Mouse (Mus musculus): ENCODE results near the gene Tshz3.
A peak's percentile ranks its signal among the peaks of the same experiment; 100 is the strongest.

Tshz3 gene

DNA sequence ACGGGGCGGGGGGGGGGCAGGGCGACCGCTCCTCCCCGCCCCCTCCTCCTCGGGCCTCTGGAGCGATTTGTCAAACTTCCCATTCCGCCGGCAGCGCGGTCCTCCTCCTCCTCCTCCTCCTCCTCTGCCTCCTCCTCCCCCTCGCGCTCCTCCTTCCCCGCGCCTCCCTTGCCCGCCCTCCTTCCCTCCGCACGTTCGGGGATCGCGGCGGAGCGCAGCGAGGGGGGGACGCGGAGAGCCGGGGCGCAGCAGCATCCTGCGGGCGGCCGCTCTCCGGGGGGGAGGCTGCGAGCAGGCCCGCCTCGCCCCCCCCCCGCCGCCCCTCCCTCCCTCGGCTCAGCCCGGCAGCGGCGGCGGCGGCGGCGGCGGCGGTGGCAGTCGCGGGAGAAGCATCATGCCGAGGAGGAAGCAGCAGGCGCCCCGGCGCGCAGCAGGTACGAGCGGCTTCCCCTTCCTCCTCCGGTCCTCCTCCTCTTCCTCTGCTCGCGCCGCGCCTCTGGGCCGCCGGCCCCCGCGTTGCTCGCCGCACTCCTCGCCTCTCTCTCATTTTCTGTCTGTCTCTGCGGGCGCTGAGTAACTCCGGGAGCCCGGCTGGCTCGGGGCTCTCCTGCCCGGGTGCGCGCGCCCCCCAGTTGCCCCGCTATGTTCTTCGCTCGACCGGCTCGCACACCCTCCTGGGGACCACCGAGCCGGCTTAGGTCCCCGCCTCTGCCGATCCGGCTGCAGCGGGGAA lies at the start of gene Tshz3:
Gene Tshz3, plus strand, starts transcription at position 263 of the 733 bp plus-strand sequence.
- peak; percentile 72 for DNase-seq (ENCODE audit: extremely low spot score, low spot score)

DNA sequence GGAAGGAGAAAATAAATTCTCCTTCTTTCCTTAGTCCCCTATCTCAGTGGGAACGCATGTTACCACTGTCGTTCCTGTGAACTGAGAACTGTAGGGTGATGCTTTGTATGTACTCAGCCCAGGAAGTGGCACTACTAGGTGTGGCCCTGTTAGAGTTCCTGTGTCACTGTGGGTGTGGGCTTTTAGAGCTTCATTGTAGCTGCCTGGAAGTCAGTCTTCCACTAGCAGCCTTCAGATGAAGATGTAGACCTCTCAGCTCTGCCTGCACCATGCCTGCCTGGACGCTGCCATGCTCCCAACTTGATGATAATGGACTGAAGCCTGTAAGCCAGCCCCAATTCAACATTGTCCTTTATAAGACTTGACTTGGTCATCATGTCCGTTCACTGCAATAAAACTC lies 42.0 kb upstream of the Tshz3 start:
- no peak for DNase-seq (ENCODE audit: extremely low spot score, low spot score)

DNA sequence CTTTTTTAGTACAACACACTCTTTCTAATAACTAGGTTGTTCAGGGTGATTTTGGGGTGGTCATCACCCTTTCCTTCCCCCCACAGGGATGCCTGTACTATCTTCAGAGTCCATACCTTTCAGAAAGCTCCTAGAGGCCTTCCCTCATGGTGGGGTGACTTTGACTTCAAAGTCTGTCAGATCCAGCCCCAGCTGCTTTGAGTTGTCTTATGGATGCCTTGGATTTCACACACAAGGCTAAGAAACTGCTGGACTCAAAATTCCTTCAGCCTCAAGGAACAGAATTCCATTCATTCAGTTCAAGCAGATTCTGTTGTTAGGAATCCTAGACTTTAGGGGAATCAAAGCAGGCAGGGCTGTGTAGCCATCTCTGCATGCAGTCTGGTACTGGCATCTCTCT lies 41.5 kb upstream of the Tshz3 start:
- DNase-seq (ENCODE audit: extremely low spot score, low spot score), result no peak

DNA sequence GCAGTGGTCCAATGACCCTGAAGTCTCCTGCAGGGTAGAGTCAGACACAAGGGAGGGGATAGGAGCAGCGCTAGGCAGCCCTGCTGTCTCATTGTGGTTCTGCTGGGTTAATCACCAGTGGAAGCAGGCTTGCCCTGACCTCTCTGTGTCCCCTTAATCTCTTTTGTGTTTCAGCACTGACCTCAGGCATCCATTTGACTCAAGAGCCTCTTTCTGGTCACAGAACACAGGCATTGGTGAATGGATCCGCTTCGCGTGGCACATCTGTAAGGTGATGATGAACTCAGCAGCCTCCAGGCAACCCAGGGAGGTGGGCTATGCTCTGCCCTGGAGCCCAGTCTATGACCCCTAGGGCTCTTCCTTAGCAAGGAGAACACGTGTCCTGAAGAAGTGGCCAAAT lies 39.6 kb upstream of the Tshz3 start:
- DNase-seq (ENCODE audit: extremely low spot score, low spot score), result peak; percentile 52

DNA sequence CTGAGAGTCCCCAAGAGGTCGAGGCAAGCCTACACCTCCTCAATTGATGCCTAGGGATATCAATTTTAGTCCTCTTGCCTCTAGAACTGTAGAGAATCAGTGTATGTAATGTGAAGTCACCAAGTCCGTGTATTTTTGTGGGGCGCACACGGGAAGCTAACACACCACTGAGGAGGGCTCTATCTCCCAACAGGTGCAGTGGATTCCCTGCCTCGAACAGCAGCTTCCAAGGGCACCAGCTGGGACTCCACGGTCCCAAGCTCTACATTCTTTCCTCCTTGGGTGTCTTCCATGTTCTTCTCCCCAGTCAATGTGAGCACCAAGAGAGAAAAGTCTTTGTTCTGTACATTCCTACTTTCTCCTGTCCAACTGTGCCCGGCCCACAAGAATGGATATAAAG lies 38.7 kb upstream of the Tshz3 start:
- no peak for DNase-seq (ENCODE audit: extremely low spot score, low spot score)

DNA sequence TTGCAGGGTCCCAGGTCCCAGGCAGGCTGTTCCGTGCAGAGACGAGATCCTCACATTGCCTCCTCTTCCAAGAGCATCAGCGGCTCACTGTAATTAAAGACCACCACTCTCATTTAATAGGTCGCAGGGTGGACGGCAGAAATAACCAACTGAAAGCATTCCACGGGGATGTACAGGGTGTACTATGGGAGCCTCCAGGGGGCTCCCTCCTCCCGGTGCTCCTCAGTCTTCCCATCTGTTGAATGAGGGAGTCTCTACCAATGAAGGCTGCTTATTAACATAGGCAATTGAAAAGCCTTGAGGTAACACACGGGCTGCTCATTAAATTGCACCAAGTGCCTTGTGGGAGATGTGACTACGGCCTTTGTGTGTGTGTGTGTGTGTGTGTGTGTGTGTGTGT lies 37.3 kb upstream of the Tshz3 start:
- DNase-seq (ENCODE audit: extremely low spot score, low spot score), result no peak

DNA sequence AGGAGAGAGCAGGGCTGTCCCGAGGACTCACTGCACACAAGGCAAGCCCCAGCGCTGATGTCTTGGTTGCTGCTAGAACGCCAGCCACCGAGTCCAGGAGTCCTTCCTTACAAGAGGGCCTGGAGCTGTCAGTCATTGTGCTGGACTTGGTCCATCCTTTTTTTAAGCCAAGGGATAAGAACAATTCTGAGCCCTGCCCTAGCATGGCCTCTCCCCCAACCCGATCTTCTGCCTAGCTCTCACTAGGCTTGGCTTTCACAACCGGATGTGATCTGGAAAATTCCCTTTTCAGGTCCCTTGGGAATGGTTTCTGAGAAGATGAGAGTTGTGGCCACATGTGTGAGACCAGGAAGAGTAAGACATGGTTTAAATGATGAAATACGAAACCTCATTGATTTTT lies 34.5 kb upstream of the Tshz3 start:
- no peak for DNase-seq (ENCODE audit: extremely low spot score, low spot score)

DNA sequence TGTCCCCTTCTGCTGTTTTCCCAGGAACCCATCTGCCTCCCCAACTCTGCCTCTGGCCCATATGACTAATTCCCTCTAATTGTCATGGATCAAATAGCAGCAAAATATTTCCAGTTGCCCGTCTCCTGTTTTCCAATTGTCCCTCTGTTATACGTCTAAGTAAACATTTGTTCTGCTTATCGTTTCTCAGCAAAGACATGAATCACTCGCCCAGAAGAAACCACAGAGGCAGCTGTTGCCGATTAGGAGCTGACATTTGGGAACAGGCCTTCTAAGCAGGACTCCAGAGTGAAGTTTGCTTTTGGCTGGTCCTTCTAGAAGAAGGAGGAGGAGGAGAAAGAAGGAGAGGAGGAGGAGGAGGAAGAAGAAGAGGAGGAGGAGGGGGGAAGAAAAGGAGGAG lies 30.2 kb upstream of the Tshz3 start:
- DNase-seq (ENCODE audit: extremely low spot score, low spot score), result no peak

DNA sequence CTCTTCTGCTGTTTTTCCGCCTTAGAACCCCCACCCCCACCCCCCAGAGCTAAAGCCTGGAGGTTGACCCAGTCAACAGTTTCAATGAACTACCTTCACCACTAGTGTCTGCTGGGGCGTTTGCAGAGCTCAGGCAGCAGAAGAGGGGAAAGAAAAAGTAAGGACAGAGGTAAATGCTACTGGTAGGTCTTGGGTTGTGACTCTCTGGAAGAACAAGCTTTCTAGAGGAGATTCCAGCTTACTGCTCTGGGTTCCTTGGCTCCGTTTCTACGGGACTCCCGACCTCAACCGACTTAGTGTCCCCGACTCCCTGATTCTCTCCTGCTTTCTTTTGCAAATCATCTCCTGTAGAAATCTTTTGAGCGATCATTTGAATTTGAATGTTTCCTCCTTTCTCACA lies 19.9 kb upstream of the Tshz3 start:
- no peak for DNase-seq (ENCODE audit: extremely low spot score, low spot score)

DNA sequence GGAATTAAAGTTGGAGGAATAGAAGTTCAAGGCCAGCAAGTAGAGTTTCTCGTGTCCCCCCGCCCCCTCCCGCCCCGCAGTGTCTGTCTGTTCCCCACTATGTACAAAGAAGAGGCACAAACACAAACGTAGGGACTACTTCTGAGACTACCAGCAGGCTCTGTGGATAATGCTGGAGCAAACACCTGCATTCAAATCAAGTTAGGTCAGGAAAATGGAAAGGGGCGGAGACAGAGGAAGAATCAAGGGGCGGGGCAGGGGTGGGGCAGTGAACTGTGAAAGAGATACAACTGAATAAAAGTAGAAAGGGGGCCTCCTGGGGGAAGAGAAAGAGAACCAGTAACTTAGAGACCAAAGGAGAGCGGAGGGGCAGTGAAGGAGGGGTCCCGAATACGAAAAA lies 19.4 kb upstream of the Tshz3 start:
- DNase-seq (ENCODE audit: extremely low spot score, low spot score), result no peak

DNA sequence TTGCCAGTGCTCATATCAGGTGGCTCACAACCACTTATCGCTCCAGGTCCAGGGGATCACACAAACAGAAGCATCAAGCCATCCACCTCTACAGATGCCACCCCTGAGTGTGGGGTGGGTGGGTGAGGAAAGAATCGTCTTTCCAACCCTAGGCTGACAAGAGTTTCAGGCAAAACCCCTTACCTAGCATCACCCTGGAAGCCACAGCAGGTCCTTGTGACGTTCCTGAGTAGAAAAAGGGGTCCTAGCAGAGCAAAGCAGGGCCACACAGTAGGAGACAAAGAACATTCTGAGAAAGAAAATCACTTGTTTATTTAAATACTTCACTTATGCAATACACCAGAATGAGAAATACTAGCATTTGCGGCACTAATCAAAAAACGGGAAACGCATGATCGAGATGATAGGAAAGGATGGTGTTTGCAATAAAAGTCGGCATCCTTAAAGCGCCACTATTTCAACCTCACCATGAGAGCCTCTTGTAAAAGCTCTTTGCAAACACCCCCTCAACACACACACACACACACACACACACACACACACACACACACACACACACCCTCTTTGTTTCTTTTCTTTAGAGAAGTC lies 18.8 kb upstream of the Tshz3 start:
- peak; percentile 22 for DNase-seq (ENCODE audit: extremely low spot score, low spot score)

DNA sequence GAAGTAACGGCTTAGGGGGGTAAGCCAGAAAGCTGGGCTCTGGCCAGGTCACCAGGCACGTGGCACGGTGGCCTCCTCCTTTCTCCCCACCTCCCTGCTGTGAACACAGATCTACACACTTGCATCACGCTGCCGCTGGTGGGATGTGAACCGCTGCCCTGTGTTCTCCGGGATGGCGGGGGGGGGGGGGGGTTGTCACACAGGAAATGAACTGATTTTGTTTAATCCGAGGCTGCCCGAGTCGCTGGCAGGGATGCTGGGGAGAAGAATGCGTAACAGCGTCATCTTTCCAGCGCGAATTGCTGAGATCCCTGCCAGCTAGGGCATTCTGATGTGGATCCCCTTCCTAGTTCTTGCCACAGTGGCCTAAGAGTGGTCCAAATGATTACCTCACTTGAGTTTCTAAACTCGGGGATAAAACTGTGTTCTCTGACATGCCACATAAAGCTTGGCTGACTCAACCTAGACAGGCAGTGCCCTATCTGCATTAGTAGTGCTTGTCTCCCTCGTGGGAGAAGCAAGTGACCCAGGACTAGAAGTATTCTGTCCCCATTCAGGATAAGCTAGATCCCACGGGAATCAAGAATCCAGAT lies 18.0 kb upstream of the Tshz3 start:
- DNase-seq (ENCODE audit: extremely low spot score, low spot score), result peak; percentile 39

DNA sequence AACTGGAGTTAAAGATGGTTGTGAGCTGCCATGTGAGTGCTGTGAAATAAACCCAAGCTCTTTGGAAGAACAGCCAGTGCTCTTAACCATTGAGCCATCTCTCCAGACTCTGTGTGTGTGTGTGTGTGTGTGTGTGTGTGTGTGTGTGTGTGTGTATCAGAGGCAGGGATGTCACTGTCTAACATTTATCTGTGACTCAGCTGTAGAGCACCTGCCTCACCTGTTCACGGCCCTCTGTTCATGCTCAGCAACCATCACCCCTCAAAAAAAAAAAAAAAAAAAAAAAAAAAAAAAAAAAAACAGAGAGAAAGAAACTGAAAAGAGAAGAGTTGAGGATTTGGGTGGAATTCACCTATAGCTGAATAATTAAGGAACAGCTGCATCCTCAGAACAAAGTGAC lies 10.4 kb upstream of the Tshz3 start:
- no peak for DNase-seq (ENCODE audit: extremely low spot score, low spot score)

DNA sequence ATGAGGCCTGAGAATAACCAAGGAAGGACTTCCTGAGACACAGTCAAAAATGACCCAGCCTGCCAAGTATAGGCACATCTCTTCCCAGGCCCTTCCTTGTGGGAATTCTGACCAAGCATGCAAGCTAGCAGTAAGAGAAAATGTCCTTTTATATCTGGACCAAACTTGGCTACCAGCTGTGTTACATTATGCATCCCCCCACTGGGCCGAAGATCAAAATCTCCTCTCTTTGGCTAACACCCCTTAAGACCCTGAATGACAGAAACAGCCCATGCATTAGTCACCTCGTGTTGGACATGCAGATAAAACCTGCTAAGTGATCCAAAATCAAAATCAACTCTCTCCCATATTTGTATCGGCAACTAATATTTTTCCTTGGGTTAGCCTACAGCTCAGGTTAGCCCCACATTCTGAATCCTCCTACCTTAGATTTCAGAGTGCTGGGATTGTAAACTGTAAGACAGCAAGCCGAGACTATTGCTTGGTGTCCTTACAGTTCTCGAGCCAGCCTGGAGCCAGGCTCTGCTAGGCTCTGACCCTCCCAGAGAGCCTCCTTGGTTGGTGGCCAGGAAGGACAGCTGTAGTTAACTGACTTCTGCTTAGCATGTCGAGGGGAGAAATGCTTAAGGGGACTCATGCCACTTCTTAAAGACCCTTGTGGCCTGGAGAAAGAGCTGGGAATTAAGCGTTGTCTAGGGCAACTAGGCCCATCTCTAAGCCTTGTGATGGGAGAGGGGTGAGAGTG lies 8.7 kb upstream of the Tshz3 start:
- DNase-seq (ENCODE audit: extremely low spot score, low spot score), result no peak

DNA sequence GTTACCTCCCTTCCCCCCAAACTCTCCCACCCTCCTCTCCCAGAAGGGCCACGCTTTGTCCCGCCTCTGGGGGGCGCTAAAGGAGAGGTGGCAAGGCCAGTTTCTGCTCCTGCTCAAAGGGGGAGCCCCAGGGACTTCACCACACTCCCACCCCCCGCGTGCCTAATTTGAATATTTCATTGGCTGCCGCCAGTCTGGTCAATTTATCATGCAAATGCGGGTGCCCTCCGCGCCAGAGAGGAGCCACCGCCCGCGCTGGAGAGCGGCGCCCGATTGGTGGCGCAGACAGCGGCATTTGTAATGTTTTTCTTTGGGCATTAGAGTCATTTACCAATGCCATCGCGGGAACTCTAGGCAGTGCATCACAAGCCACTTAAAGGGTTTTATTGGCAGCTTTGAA lies 7.4 kb upstream of the Tshz3 start:
- peak; percentile 46 for DNase-seq (ENCODE audit: extremely low spot score, low spot score)

DNA sequence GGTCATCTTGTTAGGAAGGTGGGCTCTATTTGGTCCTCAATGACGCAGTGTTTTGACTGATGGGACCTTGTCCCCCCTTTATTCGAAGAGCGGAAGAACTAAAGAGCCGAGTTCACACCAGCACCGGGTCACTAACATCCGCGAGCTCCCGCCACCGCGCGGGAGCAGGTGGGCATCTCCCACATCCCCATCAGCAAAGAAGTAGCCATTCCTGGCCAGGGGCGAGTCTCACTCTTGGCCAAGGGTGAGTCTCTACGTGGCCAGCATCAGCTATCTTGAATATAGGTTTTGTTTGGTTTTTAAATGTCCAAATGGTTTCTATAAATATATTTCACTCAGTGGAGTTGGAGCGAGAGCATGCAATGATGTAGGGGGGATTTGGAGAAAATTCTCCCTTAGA lies 6.3 kb upstream of the Tshz3 start:
- peak; percentile 45 for DNase-seq (ENCODE audit: extremely low spot score, low spot score)

DNA sequence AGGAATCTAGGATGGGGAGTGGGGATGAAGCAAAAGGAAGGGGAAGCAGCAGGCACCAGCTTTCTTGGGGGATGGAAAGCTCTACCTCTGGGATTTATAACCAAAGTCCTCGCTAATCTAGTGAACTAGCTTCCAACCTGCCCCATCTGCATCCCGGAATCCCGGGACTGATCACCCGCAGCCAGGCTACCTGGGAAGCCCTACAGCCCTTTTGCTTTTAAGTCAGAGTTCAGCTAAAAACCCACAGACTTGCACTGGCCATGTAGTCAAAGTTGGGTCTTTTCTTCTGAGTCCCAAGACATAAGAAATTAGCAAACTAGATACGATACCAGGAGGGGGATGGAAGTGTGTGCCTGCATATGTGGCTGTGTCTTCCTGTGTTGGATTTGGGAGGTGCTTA lies 5.5 kb upstream of the Tshz3 start:
- peak; percentile 33 for DNase-seq (ENCODE audit: extremely low spot score, low spot score)

DNA sequence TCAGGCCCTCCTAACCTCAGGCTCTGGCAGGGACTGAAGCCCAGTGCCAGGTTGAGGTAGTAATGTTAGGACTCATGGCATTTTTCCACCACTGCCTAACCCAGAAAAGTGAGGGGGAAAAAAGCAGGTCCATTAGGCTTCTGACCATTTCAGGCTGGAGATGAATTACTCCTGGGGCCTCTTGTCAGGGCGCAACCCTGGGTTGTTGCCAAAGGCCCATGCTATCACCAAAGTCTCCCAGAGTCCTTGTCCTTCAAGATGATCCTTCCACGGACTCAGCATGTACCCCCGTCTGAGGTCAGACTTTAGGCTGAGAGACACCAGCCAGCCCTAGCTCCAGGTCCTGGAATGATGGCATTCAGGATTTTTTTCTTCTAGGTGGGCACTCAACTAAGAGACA lies 4.8 kb upstream of the Tshz3 start:
- no peak for DNase-seq (ENCODE audit: extremely low spot score, low spot score)

DNA sequence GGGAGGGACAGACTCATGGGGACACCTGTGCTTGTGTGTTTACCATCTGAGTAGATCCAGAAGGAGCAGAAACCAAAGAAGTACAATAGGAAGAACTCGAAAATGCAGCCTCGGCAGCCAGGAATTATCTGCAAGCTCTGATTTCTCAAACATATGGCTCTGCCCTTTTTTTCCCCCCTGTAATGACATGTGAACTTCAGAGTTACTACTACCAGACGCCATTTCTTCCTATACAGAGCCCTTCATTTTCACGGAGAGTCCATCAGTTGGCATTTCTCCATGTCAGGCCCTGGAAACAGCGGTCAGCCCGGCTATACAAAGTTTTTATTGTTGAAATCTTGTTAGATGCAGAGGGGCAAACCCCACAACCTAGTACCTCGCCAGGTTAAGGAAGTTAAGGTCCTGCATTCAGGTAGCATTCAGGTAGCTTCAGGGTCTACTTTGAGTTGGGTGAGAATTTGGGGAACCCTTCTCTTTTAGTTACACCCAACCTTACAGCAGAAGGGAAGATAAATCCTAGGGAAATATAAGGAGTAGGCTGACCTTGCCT lies 3.2 kb upstream of the Tshz3 start:
- DNase-seq (ENCODE audit: extremely low spot score, low spot score), result no peak

DNA sequence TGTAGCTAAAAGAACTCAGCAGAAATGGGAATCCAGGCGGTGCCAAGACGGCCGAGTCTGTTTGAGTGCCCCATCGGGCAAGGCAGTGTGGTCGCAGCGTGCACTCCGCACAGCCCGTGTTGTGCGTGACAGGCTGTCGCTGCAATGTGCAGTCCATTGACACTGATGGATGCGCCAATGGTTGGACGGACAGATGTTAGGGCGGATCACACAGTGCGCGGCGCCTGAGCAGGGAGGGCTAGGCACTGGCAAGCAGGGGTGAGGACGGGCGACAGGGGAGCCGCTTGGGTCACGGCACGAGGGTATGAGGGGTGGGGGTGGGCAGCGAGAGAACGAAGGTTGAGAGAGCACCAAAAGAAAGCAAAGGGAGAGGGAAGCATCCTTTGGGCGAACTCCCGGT lies 2.6 kb upstream of the Tshz3 start:
- peak; percentile 78 for DNase-seq (ENCODE audit: extremely low spot score, low spot score)

DNA sequence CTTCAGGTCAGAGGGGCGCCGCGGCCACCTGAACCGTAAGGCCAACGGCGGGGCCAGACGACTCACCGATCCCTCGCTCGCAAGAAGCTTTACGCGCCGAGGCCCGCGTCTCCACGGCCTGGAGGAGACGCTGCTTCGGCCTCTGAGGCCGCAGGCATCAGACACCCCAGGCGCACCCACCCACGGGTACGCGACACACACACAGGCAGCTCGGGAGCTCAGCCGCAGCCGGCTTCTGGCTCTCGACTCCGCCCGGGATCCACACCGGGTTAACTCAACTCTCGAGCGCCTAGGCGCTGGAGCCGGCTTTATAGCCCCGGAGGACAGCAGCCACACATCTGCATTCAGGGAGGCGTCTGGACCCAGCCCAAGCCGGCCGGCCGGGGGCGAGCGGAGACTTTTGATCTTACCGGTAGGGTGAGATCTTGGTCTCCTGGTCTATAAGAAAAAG lies 2.1 kb upstream of the Tshz3 start:
- DNase-seq (ENCODE audit: extremely low spot score, low spot score), result peak; percentile 83

Data from neural tube, embryonic 10.5 days (tissue).